Mouse (Mus musculus) left cerebral cortex, adult 11 months (tissue): Measurements from ENCODE around the gene Stag1.

Experiments
- DNase-seq: peaks from one replicate; pipeline ENCODE4 v3.0.0; 2022; ENCODE audit warnings: low spot score

Stag1 gene

DNA sequence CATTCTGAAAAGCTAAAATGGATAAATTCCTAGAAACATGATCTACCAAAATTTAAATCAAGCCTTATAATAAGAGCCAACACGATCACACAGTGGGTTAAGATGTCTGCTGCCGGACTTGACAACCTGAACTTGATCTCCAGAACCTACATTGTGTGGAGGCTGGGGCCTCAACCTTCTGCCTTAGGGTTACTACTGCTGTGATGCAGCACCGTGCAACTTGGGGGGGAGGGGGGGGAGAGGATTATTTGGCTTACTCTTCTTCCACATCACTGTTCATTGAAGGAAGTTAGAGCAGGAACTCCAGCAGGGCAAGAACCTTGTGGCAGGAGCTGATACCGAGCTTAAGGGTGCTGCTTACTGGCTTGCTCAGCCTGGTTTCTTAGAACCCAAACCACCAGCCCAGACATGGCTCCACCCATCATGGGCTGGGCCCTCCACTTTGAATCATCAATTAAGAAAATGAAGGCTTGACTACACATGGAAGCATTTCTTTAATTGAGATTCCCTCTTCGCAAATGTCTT lies 365.4 kb downstream of the Stag1 start:
- no peak for DNase-seq

DNA sequence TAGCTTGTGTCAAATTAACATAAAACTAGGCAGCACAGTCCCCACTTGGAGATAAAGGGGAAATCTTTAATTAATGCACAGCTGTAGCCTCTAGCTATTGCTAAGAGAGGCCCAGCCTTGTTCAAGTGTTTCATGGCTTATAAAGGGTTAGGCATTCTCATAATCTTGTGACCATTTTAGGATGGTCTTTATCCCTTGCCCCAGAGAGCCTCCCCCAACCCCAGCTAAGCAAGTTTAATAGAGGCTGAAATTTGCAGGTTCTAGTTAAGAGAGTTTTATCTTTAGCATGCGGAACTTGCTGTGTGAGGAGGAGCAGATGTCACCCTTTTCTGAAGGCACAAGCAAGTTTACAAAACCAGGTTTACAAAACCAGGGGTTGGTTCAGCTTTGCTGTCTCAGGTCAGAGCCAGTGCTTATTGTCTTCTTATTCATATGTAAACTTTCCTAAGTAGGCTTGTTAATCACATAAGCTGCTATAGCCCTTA lies 365.9 kb downstream of the Stag1 start:
- no peak for DNase-seq

GRCm38 (mm10) chr9:100964106-100964505 lies 366.5 kb downstream of the Stag1 start:
- DNase-seq = no peak

DNA sequence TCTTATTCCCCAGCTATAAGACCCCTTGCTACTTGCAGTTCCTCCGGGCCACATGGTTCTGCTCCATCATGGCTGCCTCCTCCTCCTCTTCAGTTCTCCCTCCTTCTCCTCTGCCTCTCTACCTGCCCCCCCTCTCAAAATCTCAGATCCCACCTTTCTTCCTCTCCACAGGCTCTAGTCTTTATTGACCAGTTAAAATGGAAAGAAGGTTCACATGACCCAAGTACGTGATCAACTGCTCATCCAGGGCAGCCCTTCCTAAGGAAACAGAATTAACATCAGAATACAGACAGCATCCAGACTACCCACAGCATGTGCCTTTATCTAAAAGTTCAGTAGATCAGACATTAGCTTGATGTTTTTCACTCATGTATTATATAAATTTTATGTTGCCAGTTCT lies 371.9 kb downstream of the Stag1 start:
- no peak for DNase-seq

DNA sequence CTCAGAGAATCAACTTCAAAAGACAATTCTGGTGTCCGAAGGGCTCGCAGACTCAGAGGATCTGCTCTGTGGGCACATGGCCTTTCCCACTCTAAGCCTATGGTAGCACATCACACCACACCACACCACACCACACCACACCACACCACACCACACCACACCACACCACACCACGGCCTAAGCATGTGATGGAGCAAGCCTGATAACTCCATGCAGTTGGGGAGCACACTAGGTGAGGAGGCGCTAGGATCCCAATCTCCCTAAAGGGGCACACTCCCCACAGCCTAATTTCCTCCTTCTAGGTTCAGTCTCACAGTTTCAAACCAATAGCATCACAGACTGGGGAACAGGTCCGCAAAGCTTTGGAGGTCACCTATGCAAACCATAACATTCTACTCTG lies 381.1 kb downstream of the Stag1 start:
- DNase-seq = no peak

DNA sequence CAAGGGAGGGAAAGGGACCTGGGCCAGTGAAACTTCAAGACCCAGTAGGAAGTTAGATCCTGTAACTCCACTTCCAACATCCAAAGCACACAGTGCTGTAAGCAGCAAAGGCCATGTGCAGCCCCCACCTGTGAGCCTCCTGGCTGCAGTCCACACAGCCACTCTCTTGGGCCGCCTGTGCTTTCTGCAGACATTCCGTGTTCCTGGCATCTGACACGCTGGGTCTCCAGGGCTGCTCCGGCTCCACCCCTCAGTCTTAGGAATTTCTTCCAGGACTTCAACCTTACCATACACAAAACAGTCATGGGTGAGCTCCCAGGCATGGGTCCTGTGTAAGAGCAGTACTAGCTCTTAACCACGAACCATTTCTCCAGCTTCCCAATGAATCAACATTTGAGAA lies 381.7 kb downstream of the Stag1 start:
- DNase-seq = no peak

DNA sequence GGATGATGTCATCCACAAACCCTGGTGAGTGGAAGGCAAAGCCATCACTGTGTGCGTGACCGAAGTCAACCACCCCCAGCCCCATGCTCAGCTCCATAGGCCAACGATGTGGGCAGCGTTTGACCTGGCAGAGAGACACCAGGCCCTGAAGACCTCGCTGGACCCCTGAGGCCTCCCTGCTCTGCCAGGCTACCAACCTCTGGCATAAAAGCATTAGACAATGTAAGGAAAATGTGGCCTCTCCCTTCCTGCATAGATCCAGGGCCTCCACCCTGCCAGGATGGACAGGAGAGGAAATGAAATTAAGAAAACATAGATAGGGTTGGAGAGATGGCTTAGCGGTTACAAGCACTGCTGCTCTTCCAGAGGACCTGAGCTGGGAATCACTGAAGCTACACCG lies 385.2 kb downstream of the Stag1 start:
- DNase-seq = no peak

GRCm38 (mm10) chr9:100984381-100985310 lies 387.0 kb downstream of the Stag1 start:
- DNase-seq = no peak

DNA sequence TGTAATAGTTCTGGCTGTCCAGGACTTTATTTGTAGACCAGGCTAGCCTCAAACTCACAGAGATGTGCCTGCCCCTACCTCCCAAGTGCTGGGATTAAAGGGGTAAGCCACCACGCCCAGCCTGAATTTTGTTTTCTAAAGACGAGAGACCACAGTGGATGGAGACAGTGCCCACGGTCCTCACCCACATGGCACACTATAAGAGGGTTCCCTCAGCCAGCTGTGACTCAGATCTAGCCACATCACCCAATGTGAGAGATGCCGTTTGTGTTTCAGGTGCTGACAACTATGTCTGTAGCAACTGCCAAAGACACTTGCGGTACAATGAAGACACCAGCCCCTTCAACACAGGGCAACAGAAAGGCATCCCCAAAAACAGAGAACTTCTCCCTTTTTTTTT lies 389.4 kb downstream of the Stag1 start:
- no peak for DNase-seq

GRCm38 (mm10) chr9:100987850-100988249 lies 390.3 kb downstream of the Stag1 start:
- no peak for DNase-seq

DNA sequence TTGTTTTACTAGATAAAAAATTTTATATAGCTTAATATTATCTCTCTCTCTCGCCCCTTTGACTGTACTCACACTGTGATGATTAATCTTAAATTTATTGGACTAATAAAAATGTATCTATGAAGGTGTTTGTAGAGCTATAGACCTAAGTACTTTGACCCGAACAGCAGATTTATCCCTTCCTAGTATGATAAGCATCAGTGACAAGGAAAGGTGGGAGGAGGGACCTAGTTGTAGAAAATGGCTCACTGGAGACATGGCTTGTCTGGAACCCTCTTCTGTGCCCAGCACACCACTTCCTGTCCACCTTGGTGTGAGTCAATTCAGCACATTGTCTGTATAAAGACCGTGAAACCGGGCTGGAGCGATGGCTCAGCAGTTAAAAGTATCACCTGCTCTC lies 393.0 kb downstream of the Stag1 start:
- DNase-seq = no peak

DNA sequence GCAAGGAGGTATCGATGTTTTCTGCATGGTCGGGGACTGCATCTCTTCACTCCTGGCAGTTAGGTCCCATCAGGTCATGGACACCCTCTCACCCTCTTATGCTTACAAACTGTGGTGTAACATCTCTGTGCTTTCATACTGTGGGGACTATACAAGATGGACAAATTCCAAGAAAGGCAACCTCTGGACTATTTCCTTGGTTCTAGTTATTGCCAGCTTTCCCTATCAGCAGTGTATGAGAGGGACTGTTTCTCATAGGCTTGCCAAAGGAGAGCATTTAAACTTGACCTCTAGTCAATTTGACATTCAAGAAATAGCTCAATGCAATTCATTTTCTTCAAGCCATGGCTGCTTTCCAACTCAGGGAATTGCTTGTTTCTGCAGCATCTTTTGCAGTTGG lies 393.7 kb downstream of the Stag1 start:
- DNase-seq = no peak

DNA sequence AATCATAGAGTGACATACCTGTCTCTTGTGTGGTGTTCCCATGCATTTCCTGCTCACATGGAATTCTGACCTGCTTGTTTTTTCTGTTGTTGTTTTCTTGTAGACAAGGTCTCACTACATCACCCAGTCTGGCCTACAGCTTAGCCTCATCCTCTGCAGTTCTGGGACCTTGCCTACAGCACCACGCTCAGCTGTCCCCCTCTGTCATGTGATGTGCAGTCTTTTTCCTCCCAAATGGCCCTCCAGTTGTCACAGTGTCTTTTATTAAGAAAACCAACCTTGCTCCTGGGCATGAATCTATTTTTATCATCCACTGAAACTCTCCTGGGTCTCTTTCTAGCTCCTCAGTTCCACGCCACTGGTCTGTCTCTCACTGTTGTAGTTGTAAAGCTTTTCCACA lies 394.6 kb downstream of the Stag1 start:
- no peak for DNase-seq

GRCm38 (mm10) chr9:100993937-100994336 lies 396.3 kb downstream of the Stag1 start:
- DNase-seq = no peak

GRCm38 (mm10) chr9:100997138-100997537 lies 399.5 kb downstream of the Stag1 start:
- no peak for DNase-seq

GRCm38 (mm10) chr9:101002053-101002452 lies 404.5 kb downstream of the Stag1 start:
- DNase-seq = no peak

DNA sequence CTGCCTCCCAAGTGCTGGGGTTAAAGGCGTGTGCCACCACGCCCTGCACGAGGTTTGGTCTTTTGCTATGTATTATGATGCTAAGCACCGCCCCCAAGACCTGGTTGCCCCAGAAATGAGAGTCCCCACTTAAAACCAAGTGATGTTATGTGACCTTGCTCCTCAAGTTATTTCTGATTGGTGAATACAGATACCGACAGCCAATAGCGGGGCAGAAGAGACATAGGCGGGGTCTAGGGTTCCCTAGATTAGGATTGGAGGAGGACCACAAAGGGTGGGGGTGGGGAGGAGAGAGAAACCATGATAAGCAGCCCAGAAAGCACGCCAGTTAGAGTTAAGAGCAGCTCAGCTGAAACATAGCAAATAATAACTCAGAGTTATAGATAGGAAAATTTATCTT lies 405.2 kb downstream of the Stag1 start:
- DNase-seq = no peak

- no peak for DNase-seq
Measured at GRCm38 (mm10) chr9:101003302-101003701, 405.7 kb downstream of the Stag1 start.

- DNase-seq = no peak
Measured at GRCm38 (mm10) chr9:101005866-101006265, 408.3 kb downstream of the Stag1 start.
